Mouse (Mus musculus) adrenal gland, adult 18-20 months (tissue): ENCODE measurements around the gene Tfb1m. TPM values are rescaled to one million over a fixed set of nuclear protein-coding genes. Genes with fewer than 3 reads are reported as not detected.
A peak's percentile ranks its signal among the peaks of the same experiment; 100 is the strongest.

Experiments used
- DNase-seq, 2 experiments: peaks; one replicate each; pipeline ENCODE4 v3.0.0; 2021 to 2022; ENCODE audit warnings: low spot score in 2 of 2
- long read RNA-seq, 2 experiments: library from polyadenylated mRNA; stranded (forward); transcript quantifications; one replicate each; pipeline ENCODE4 v2.0.0; 2021
- total RNA-seq, 2 experiments: library from RNA; stranded (reverse); gene quantifications; 1 replicate in 1 of 2; 2 replicates in 1 of 2; pipeline ENCODE4 v1.2.3; 2021

Gene Tfb1m
- 1 to 10 TPM; 8.8 to 9.8 TPM for total RNA-seq
- long read RNA-seq, experiment 1, partial matches to known transcripts: 0 of 1 reads
- long read RNA-seq, experiment 1, other reads (novel, unspliced or antisense): 0 of 1 reads
- long read RNA-seq, experiment 2, partial matches to known transcripts: 0 of 4 reads
- long read RNA-seq, experiment 2, other reads (novel, unspliced or antisense): 0 of 4 reads

GRCm38 (mm10) chr17:3557331-3558311 is at the start of gene Tfb1m:
Gene Tfb1m (minus strand): TSS chr17:3557781.
- DNase-seq: peak; percentile 89 to 92

- no peak for DNase-seq
Observed at GRCm38 (mm10) chr17:3602954-3603672, 45.5 kb upstream of the Tfb1m start.

- no peak for DNase-seq
Observed at GRCm38 (mm10) chr17:3598393-3598792, 40.8 kb upstream of the Tfb1m start.

GRCm38 (mm10) chr17:3597866-3598265 is 40.3 kb upstream of the Tfb1m start:
- DNase-seq: no peak

- no peak for DNase-seq
Observed at GRCm38 (mm10) chr17:3597130-3597529, 39.5 kb upstream of the Tfb1m start.

- DNase-seq: peak; percentile 75 to 82
Observed at GRCm38 (mm10) chr17:3570876-3571275, 13.3 kb upstream of the Tfb1m start.

GRCm38 (mm10) chr17:3562405-3562804 is 4.8 kb upstream of the Tfb1m start:
- no peak for DNase-seq

GRCm38 (mm10) chr17:3560534-3560933 is 3.0 kb upstream of the Tfb1m start:
- no peak for DNase-seq

- no peak for DNase-seq
Observed at GRCm38 (mm10) chr17:3558356-3558870, 832 bp upstream of the Tfb1m start.

- no peak for DNase-seq
Observed at GRCm38 (mm10) chr17:3556251-3556650, 1.3 kb downstream of the Tfb1m start.

GRCm38 (mm10) chr17:3547725-3548124 is 9.9 kb downstream of the Tfb1m start:
- DNase-seq: no peak

- DNase-seq: no peak
Observed at GRCm38 (mm10) chr17:3541033-3541432, 16.5 kb downstream of the Tfb1m start.

GRCm38 (mm10) chr17:3540304-3540703 is 17.3 kb downstream of the Tfb1m start:
- DNase-seq: no peak

- no peak for DNase-seq
Observed at GRCm38 (mm10) chr17:3533425-3533824, 24.2 kb downstream of the Tfb1m start.

GRCm38 (mm10) chr17:3532254-3532653 is 25.3 kb downstream of the Tfb1m start, which contains the start of gene Cldn20:
Gene Cldn20 (plus strand): TSS chr17:3532554.
- no peak for DNase-seq

- DNase-seq: no peak
Observed at GRCm38 (mm10) chr17:3531641-3532040, 25.9 kb downstream of the Tfb1m start.

GRCm38 (mm10) chr17:3530549-3530948 is 27.0 kb downstream of the Tfb1m start:
- DNase-seq: no peak

- DNase-seq: no peak
Observed at GRCm38 (mm10) chr17:3529523-3529922, 28.1 kb downstream of the Tfb1m start.

- DNase-seq: no peak
Observed at GRCm38 (mm10) chr17:3527841-3528471, 29.6 kb downstream of the Tfb1m start.

GRCm38 (mm10) chr17:3520344-3520743 is 37.2 kb downstream of the Tfb1m start:
- DNase-seq: no peak

- DNase-seq: no peak
Observed at GRCm38 (mm10) chr17:3516406-3516805, 41.2 kb downstream of the Tfb1m start.
